Mouse (Mus musculus): ENCODE results near the gene Ptdss2. TPM values are rescaled to one million over a fixed set of nuclear protein-coding genes. Genes with fewer than 3 reads are reported as not detected.

The Ptdss2 gene
- total and polyA plus RNA-seq, 2 experiments from 2014 or later, result 35.5 to 54.8 TPM

DNA sequence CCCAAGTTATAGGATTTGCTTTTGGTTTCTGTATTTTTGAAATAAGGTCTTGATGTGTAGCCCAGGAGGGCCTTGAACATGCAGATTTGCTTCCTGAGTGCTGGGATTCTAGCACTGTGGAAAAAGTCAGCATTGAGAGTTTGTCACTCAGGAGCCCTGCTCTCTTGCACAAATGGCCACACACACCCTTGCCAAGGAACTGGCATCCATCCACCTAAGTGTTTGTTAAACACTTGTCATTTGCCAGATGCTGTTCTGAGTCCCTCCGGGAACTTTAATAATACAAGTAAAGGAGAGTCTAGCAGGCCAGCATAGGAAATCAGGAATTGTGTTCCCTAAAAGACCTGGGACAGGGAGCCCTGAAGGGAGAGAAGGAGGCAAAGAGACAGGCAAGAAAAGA, 47.1 kb downstream of the Ptdss2 start:
- Histone ChIP-seq H3K27me3 (ENCODE audit: control insufficient read depth, insufficient read depth, low read length) (no peaks in the 10 kb centered on the region), H3K9me3 (replicated peaks; ENCODE audit: control insufficient read depth, low read length) (no peaks in the 10 kb centered on the region), H3K4me3 (ENCODE audit: low read depth, low read length) (no peak overlapping the region), H3K4me2 (ENCODE audit: low read depth, low read length) (no peak overlapping the region), H3K4me1 (ENCODE audit: control insufficient read depth, insufficient read depth) (peaks cover 17% of the 10 kb centered on the region), H3K9ac (replicated peaks; ENCODE audit: low read depth, low read length) (no peak overlapping the region), H3K27ac (ENCODE audit: low read depth) (no peak overlapping the region), H3K36me3 (replicated peaks; ENCODE audit: control insufficient read depth, insufficient read depth, low read length) (peaks cover 9% of the 10 kb centered on the region; the same call in 1 of the 2 replicates)
- no peak for ATAC-seq (ENCODE audit: insufficient read depth, low read depth)
- TF ChIP-seq CTCF (IDR thresholded peaks at IDR 0.05; ENCODE audit: low read depth) (no peak), EP300 (IDR thresholded peaks at IDR 0.05; ENCODE audit: low read depth) (no peak)
- DNase-seq (ENCODE audit: low spot score), result no peak
- 47% methylated on average over 1 of the region's 1 CpGs for WGBS

DNA sequence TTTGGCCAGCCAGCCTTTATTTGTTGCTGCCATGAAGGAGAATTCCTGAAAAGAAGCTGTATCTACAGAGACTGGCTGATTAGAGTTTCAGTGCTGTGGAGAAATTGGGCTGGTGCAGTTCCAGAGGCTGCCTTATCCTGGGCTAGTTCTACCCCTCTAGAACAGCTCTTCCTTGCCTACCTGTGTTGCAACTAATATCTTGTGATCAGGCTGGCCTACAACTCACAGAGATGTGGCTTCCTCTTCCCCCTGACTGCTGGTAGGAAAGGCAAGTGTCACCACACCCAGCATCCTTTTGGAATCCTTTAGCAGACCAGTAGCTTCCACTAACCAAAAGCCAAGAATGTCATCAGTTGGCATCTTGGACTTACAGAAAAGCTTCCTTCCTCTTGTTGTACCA, 47.7 kb downstream of the Ptdss2 start:
- no peaks in the 10 kb centered on the region for H3K9me3 ChIP-seq (replicated peaks; ENCODE audit: control insufficient read depth, low read length)
- no peak overlapping the region for H3K27ac ChIP-seq (ENCODE audit: low read depth)
- peaks cover 9% of the 10 kb centered on the region; the same call in 1 of the 2 replicates for H3K36me3 ChIP-seq (replicated peaks; ENCODE audit: control insufficient read depth, insufficient read depth, low read length)
- no peak overlapping the region for H3K4me3 ChIP-seq (ENCODE audit: low read depth, low read length)
- no peak overlapping the region for H3K4me2 ChIP-seq (ENCODE audit: low read depth, low read length)
- DNase-seq (ENCODE audit: low spot score) (no peak), ATAC-seq (ENCODE audit: insufficient read depth, low read depth) (no peak)
- H3K4me1 ChIP-seq (ENCODE audit: control insufficient read depth, insufficient read depth), result peaks cover 17% of the 10 kb centered on the region
- H3K9ac ChIP-seq (replicated peaks; ENCODE audit: low read depth, low read length), result no peak overlapping the region
- TF ChIP-seq EP300 (IDR thresholded peaks at IDR 0.05; ENCODE audit: low read depth) (no peak), CTCF (IDR thresholded peaks at IDR 0.05; ENCODE audit: low read depth) (no peak)
- no peaks in the 10 kb centered on the region for H3K27me3 ChIP-seq (ENCODE audit: control insufficient read depth, insufficient read depth, low read length)

DNA sequence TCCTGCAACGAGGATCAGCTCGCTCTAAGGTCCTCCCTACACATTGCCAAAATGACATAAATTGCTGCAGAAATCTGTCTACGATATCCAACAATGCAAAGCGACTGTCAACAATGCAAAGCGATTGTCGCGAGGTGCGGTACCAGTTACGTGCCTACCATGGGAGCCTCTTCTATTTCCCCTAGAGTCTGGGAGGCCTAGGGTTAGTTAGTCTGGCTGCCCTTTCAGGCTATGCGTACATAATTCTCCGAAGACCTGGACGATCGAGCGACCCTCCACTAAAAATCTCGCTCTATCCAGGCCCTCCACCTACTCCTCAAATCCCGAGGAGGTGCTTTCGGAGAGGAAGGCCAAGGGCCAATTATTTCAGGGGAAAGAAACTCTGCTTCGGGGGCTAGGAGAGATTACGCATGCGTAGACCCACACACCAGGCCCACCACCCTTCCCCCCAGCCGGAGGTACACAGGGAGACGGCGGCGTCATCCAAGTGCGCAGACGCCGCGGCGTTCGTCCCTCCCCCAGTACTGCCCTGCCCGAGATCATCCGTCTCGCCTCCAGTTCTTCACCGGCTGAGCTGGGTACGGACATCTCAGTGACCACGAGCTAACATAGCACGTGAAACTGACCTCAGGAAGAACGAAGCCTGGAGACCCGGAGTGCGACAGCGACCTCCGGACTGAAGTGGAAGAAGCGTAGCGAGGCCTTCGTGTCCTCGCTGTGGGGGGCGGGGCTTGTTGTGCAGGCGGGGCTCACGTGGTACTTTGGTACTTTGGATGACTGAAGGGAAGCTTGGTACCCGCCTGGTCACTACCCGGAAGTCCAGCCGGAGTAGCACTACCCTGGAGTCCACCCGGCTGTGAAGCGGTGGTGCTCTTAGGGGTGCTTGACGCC, 50.2 kb downstream of the Ptdss2 start, which contains the start of gene Rnh1:
Rnh1 (minus strand) TSS at position 742 of the 891 bp plus-strand sequence.
- H3K36me3 ChIP-seq (replicated peaks; ENCODE audit: control insufficient read depth, insufficient read depth, low read length), result no peaks in the 10 kb centered on the region
- H3K27ac ChIP-seq (ENCODE audit: low read depth), result peak within 1 kb of the TSS; percentile 92
- H3K9ac ChIP-seq (replicated peaks; ENCODE audit: low read depth, low read length), result peak within 1 kb of the TSS; percentile 66
- 3% methylated on average over 55 of the region's 55 CpGs for WGBS
- no peaks in the 10 kb centered on the region for H3K27me3 ChIP-seq (ENCODE audit: control insufficient read depth, insufficient read depth, low read length)
- TF ChIP-seq EP300 (IDR thresholded peaks at IDR 0.05; ENCODE audit: low read depth), result no peak; the same call in 1 of the 2 replicates
- no peak for TF ChIP-seq CTCF (IDR thresholded peaks at IDR 0.05; ENCODE audit: low read depth)
- peak within 1 kb of the TSS; percentile 59 for H3K4me2 ChIP-seq (ENCODE audit: low read depth, low read length)
- H3K4me1 ChIP-seq (ENCODE audit: control insufficient read depth, insufficient read depth), result peaks cover 17% of the 10 kb centered on the region
- no peaks in the 10 kb centered on the region for H3K9me3 ChIP-seq (replicated peaks; ENCODE audit: control insufficient read depth, low read length)
- DNase-seq (ENCODE audit: low spot score) (peak; percentile 95), ATAC-seq (ENCODE audit: insufficient read depth, low read depth) (peak; percentile 95)
- H3K4me3 ChIP-seq (ENCODE audit: low read depth, low read length), result peak within 1 kb of the TSS; percentile 58

DNA sequence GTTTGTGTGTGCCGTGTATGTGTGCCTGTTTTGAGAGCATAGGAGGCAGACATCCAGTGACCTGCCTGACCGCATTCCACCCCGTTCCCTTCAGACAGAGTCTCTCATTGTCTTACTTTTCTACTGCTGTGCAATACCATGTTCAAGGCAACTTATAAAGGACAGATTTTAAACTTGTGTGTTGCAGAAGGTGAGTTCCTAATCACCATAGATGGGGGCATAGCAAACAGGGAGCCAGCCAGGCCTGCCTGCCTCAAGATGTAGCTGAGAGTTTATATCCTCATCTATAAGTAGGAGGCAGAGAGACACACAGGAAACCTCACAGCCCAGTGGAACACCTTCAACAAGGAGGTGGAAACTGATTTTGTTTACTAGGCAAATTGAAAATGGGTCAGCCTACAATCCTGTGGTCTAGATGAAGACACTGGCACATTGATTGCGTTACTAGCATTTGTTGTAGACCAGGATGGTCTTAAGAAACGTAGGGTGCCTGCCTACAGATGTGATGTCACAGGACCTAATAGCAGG, 51.2 kb downstream of the Ptdss2 start:
- Histone ChIP-seq H3K4me2 (ENCODE audit: low read depth, low read length) (peak overlapping the region; percentile 59), H3K36me3 (replicated peaks; ENCODE audit: control insufficient read depth, insufficient read depth, low read length) (no peaks in the 10 kb centered on the region), H3K9ac (replicated peaks; ENCODE audit: low read depth, low read length) (peak overlapping the region; percentile 66; the same call in 1 of the 2 replicates), H3K27me3 (ENCODE audit: control insufficient read depth, insufficient read depth, low read length) (no peaks in the 10 kb centered on the region), H3K27ac (ENCODE audit: low read depth) (peak overlapping the region; percentile 92), H3K4me3 (ENCODE audit: low read depth, low read length) (peak overlapping the region; percentile 58), H3K9me3 (replicated peaks; ENCODE audit: control insufficient read depth, low read length) (no peaks in the 10 kb centered on the region), H3K4me1 (ENCODE audit: control insufficient read depth, insufficient read depth) (peaks cover 10% of the 10 kb centered on the region; the same call in 1 of the 2 replicates)
- DNase-seq (ENCODE audit: low spot score) (no peak), ATAC-seq (ENCODE audit: insufficient read depth, low read depth) (no peak)
- TF ChIP-seq EP300 (IDR thresholded peaks at IDR 0.05; ENCODE audit: low read depth) (no peak), CTCF (IDR thresholded peaks at IDR 0.05; ENCODE audit: low read depth) (no peak)
- WGBS, result 87% methylated on average over 5 of the region's 5 CpGs

DNA sequence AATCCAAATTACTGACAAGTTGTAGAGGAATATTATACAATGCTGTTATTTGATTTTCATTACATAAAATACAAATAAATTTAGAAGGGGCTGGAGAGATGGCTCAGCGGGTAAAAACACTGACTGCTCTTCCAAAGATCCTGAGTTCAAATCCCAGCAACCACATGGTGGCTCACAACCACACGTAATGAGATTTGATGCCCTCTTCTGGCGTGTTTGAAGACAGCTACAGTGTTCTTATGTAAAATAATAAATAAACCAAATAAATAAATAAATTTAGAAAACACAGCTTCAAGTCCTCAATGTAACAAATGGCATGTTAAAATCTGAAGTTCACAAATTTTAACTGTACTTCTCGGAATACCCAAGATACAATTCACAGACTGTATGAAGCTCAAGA, 52.9 kb downstream of the Ptdss2 start:
- H3K27ac ChIP-seq (ENCODE audit: low read depth), result no peak overlapping the region
- no peak overlapping the region for H3K4me3 ChIP-seq (ENCODE audit: low read depth, low read length)
- WGBS, result 81% methylated on average over 4 of the region's 4 CpGs
- H3K36me3 ChIP-seq (replicated peaks; ENCODE audit: control insufficient read depth, insufficient read depth, low read length), result no peaks in the 10 kb centered on the region
- peaks cover 6% of the 10 kb centered on the region; the same call in 1 of the 2 replicates for H3K4me1 ChIP-seq (ENCODE audit: control insufficient read depth, insufficient read depth)
- no peak overlapping the region for H3K9ac ChIP-seq (replicated peaks; ENCODE audit: low read depth, low read length)
- DNase-seq (ENCODE audit: low spot score), result no peak
- ATAC-seq (ENCODE audit: insufficient read depth, low read depth), result no peak
- H3K4me2 ChIP-seq (ENCODE audit: low read depth, low read length), result no peak overlapping the region
- TF ChIP-seq CTCF (IDR thresholded peaks at IDR 0.05; ENCODE audit: low read depth) (0 out of 2 replicates have a peak, but pooled peaks have one; percentile 3), EP300 (IDR thresholded peaks at IDR 0.05; ENCODE audit: low read depth) (no peak)
- H3K9me3 ChIP-seq (replicated peaks; ENCODE audit: control insufficient read depth, low read length), result no peaks in the 10 kb centered on the region
- H3K27me3 ChIP-seq (ENCODE audit: control insufficient read depth, insufficient read depth, low read length), result no peaks in the 10 kb centered on the region
